Mouse (Mus musculus) heart, adult 2 months (tissue): ENCODE results near the gene Cacna1c.

ENCODE experiments used
- CTCF ChIP-seq: fragments of 200-600 bp; IDR thresholded peaks from 2 replicates; pipeline ENCODE4 v1.8.1; 2022; ENCODE audit warnings: antibody characterized with exemption, mild to moderate bottlenecking, moderate library complexity
- EP300 ChIP-seq: fragments of 200-500 bp; IDR thresholded peaks from 2 replicates; pipeline ENCODE4 v1.6.1; 2011; ENCODE audit warnings: low read depth, low read length, control low read depth; ENCODE audit not compliant: insufficient read depth
- POLR2A ChIP-seq: fragments of 200-500 bp; IDR thresholded peaks from 2 replicates; pipeline ENCODE4 v1.6.1; 2011; ENCODE audit warnings: mild to moderate bottlenecking, low read depth, low read length, control low read depth; ENCODE audit not compliant: insufficient read depth

- TF ChIP-seq CTCF (no peak), POLR2A (no peak), EP300 (no peak)
Measured at GRCm38 (mm10) chr6:118770396-118770795, 425.8 kb downstream of the Cacna1c start.
